8 mouse cellular contexts compared by ENCODE assay signal in genomic region chr11:58331149-58331495, GRCm38 (mm10). TPM values are rescaled to one million over a fixed set of nuclear protein-coding genes. Genes with fewer than 3 reads are reported as not detected.
A peak's percentile ranks its signal among the peaks of the same experiment; 100 is the strongest.
DNase-seq lines count a peak whose midpoint lies in the region; ATAC-seq and TF ChIP-seq lines count a peak whose summit lies in the region.

No protein-coding gene starts in this region.

- H3K4me1 ChIP-seq in spleen, adult 2 months (ENCODE audit: control insufficient read depth, insufficient read depth, insufficient read length) = peaks cover 6% of the 10 kb centered on the region; the same call in 1 of the 2 replicates
- H3K4me1 ChIP-seq in limb, embryonic 14.5 days (ENCODE audit: control insufficient read depth, insufficient read depth, low read length) = peaks cover 12% of the 10 kb centered on the region
- peaks cover 11% of the 10 kb centered on the region for H3K4me1 ChIP-seq in stomach, postnatal 0 days (replicated peaks; ENCODE audit: control insufficient read depth, insufficient read depth)

- peak; percentile 22 to 40 for DNase-seq in cerebellum, adult 18-20 months
- DNase-seq in cerebellum, postnatal 25 days = no peak
- no peak for DNase-seq in spleen, adult 2 months (ENCODE audit: low read depth in 1 of 2, low spot score in 2 of 2)
- no peak for DNase-seq in spleen, postnatal 36 days (ENCODE audit: low spot score in 2 of 2)
- DNase-seq in limb, embryonic 14.5 days (ENCODE audit: low spot score) = no peak
- no peak for DNase-seq in stomach, postnatal 0 days (ENCODE audit: low spot score)
- DNase-seq in left cerebral cortex, adult 8-10 months (ENCODE audit: low spot score in 2 of 2) = no peak
- no peak for DNase-seq in spleen, adult 12 weeks (ENCODE audit: low spot score)

- 24% methylated on average over 10 of the region's 10 CpGs for WGBS in spleen, adult 2 months
- WGBS in limb, embryonic 14.5 days = 21% methylated on average over 10 of the region's 10 CpGs
- WGBS in stomach, postnatal 0 days = 8% methylated on average over 10 of the region's 10 CpGs

- no peaks in the 10 kb centered on the region; the same call in 1 of the 2 replicates for H3K36me3 ChIP-seq in spleen, adult 2 months (ENCODE audit: control insufficient read depth, insufficient read depth, low read length)
- H3K36me3 ChIP-seq in limb, embryonic 14.5 days (ENCODE audit: control insufficient read depth, insufficient read depth, low read length) = peaks cover 40% of the 10 kb centered on the region
- H3K36me3 ChIP-seq in stomach, postnatal 0 days (ENCODE audit: control insufficient read depth, insufficient read depth, low read length) = no peaks in the 10 kb centered on the region; the same call in 1 of the 2 replicates

- peak overlapping the region; percentile 60 for H3K4me2 ChIP-seq in limb, embryonic 14.5 days (replicated peaks; ENCODE audit: low read depth, low read length, severe bottlenecking)
- H3K4me2 ChIP-seq in stomach, postnatal 0 days (replicated peaks; ENCODE audit: low read depth) = peak overlapping the region; percentile 78

- no peak for TF ChIP-seq EP300 in stomach, postnatal 0 days (optimal IDR thresholded peaks at IDR 0.05)

- peak overlapping the region; percentile 61; the same call in 1 of the 2 replicates for H3K27ac ChIP-seq in spleen, adult 2 months (ENCODE audit: insufficient read depth, low read length)
- 0 out of 2 replicates have a peak overlapping the region, but pooled peaks have one; percentile 65 for H3K27ac ChIP-seq in limb, embryonic 14.5 days (replicated peaks; ENCODE audit: low read depth, low read length)
- H3K27ac ChIP-seq in stomach, postnatal 0 days (replicated peaks) = peak overlapping the region; percentile 79

- no peak for ATAC-seq in limb, embryonic 14.5 days (ENCODE audit: low FRiP score, low read depth)
- no peak for ATAC-seq in stomach, postnatal 0 days (ENCODE audit: low FRiP score, low TSS enrichment)

- no peaks in the 10 kb centered on the region for H3K27me3 ChIP-seq in spleen, adult 2 months (ENCODE audit: control insufficient read depth, insufficient read depth, low read length)
- no peaks in the 10 kb centered on the region for H3K27me3 ChIP-seq in limb, embryonic 14.5 days (ENCODE audit: control insufficient read depth, insufficient read depth, low read length)
- H3K27me3 ChIP-seq in stomach, postnatal 0 days (ENCODE audit: control insufficient read depth, insufficient read depth, low read length) = no peaks in the 10 kb centered on the region

- no peak for TF ChIP-seq CTCF in spleen, adult 2 months (IDR thresholded peaks at IDR 0.05; ENCODE audit: extremely low read depth, insufficient read depth, insufficient read length, insufficient replicate concordance)
- TF ChIP-seq CTCF in stomach, postnatal 0 days (IDR thresholded peaks at IDR 0.05; ENCODE audit: low read depth) = no peak

- no peak for TF ChIP-seq POLR2A in spleen, adult 2 months (IDR thresholded peaks at IDR 0.05; ENCODE audit: low read depth, low read length)
- TF ChIP-seq POLR2A in limb, embryonic 14.5 days (IDR thresholded peaks at IDR 0.05; ENCODE audit: borderline replicate concordance, extremely low read depth, insufficient read depth, insufficient read length) = no peak

- H3K9ac ChIP-seq in limb, embryonic 14.5 days (ENCODE audit: low read depth, low read length, severe bottlenecking) = peak overlapping the region; percentile 77
- H3K9ac ChIP-seq in stomach, postnatal 0 days (ENCODE audit: low read length) = peak overlapping the region; percentile 76

- peak overlapping the region; percentile 73 for H3K4me3 ChIP-seq in spleen, adult 2 months (ENCODE audit: extremely low read depth, insufficient read depth, insufficient read length)
- peak overlapping the region; percentile 79 for H3K4me3 ChIP-seq in limb, embryonic 14.5 days (replicated peaks; ENCODE audit: low read length)
- H3K4me3 ChIP-seq in stomach, postnatal 0 days (ENCODE audit: low read depth, low read length) = peak overlapping the region; percentile 79

- H3K9me3 ChIP-seq in limb, embryonic 14.5 days (ENCODE audit: control insufficient read depth, low read length) = no peaks in the 10 kb centered on the region
- no peaks in the 10 kb centered on the region for H3K9me3 ChIP-seq in stomach, postnatal 0 days (ENCODE audit: control insufficient read depth, low read length)

RNA-seq across cellular contexts. Expression of gene Sh3bp5l, which starts 0.6 kb away (rescaled TPM):
- polyA plus RNA-seq in spleen, adult 2 months (2012; rRNA removed) = 16.0 and 16.3 TPM in 2 replicates
- 25.6 and 30.7 TPM in 2 replicates for polyA plus RNA-seq in limb, embryonic 14.5 days (2012; rRNA removed)
- polyA plus RNA-seq in limb, embryonic 14.5 days (2014; fragmentation: Nextera tagmentation; extraction: Ambion mirVana) = 24.4 and 28.5 TPM in 2 replicates
- 33.6 and 34.1 TPM in 2 replicates for polyA plus RNA-seq in stomach, postnatal 0 days (2015; fragmentation: Nextera tagmentation; extraction: Ambion mirVana)
- 10 to 100 TPM; 41.8 to 49.8 (median 44.4) TPM for total RNA-seq in left cerebral cortex, adult 8-10 months (2022)

RNA-seq across cellular contexts. Expression of gene Zfp672, which starts 1.0 kb away (rescaled TPM):
- 17.5 and 23.3 TPM in 2 replicates for polyA plus RNA-seq in spleen, adult 2 months (2012; rRNA removed)
- polyA plus RNA-seq in limb, embryonic 14.5 days (2012; rRNA removed) = 35.2 and 44.3 TPM in 2 replicates
- 40.7 and 42.4 TPM in 2 replicates for polyA plus RNA-seq in limb, embryonic 14.5 days (2014; fragmentation: Nextera tagmentation; extraction: Ambion mirVana)
- polyA plus RNA-seq in stomach, postnatal 0 days (2015; fragmentation: Nextera tagmentation; extraction: Ambion mirVana) = 76.0 and 78.4 TPM in 2 replicates
- total RNA-seq in left cerebral cortex, adult 8-10 months (2022) = 10 to 100 TPM; 41.1 to 48.4 (median 45.4) TPM

RNA-seq across cellular contexts. Expression of gene Zfp692, which starts 24.3 kb away (rescaled TPM):
- polyA plus RNA-seq in spleen, adult 2 months (2012; rRNA removed) = 17.6 and 23.7 TPM in 2 replicates
- polyA plus RNA-seq in limb, embryonic 14.5 days (2012; rRNA removed) = 66.0 and 74.7 TPM in 2 replicates
- 18.3 and 18.8 TPM in 2 replicates for polyA plus RNA-seq in limb, embryonic 14.5 days (2014; fragmentation: Nextera tagmentation; extraction: Ambion mirVana)
- polyA plus RNA-seq in stomach, postnatal 0 days (2015; fragmentation: Nextera tagmentation; extraction: Ambion mirVana) = 13.7 and 14.8 TPM in 2 replicates
- 10 to 100 TPM; 25.0 to 28.7 (median 26.5) TPM for total RNA-seq in left cerebral cortex, adult 8-10 months (2022)

RNA-seq across cellular contexts. Expression of gene Lypd8, which starts 47.7 kb away (rescaled TPM):
- 0.35 and 0.41 TPM in 2 replicates for polyA plus RNA-seq in spleen, adult 2 months (2012; rRNA removed)
- polyA plus RNA-seq in limb, embryonic 14.5 days (2012; rRNA removed) = 0.06 and 0.44 TPM in 2 replicates
- polyA plus RNA-seq in limb, embryonic 14.5 days (2014; fragmentation: Nextera tagmentation; extraction: Ambion mirVana) = not detected in 2 replicates
- polyA plus RNA-seq in stomach, postnatal 0 days (2015; fragmentation: Nextera tagmentation; extraction: Ambion mirVana) = 1,014 and 1,152 TPM in 2 replicates
- total RNA-seq in left cerebral cortex, adult 8-10 months (2022) = not detected

RNA-seq across cellular contexts. Expression of gene 4930438A08Rik, which starts 56.5 kb away (rescaled TPM):
- polyA plus RNA-seq in spleen, adult 2 months (2012; rRNA removed) = 0.53 and 0.63 TPM in 2 replicates
- 0.06 and 0.09 TPM in 2 replicates for polyA plus RNA-seq in limb, embryonic 14.5 days (2012; rRNA removed)
- polyA plus RNA-seq in limb, embryonic 14.5 days (2014; fragmentation: Nextera tagmentation; extraction: Ambion mirVana) = 0.47 TPM in 1 of 2 replicates, not detected in the other
- polyA plus RNA-seq in stomach, postnatal 0 days (2015; fragmentation: Nextera tagmentation; extraction: Ambion mirVana) = 0.49 and 0.50 TPM in 2 replicates
- not detected for total RNA-seq in left cerebral cortex, adult 8-10 months (2022)

Comparison
In these comparisons a context has a peak if more than half of its experiments do, and no peak if none do; other contexts are left out.
1. DNase-seq: peak in cerebellum, adult 18-20 months (2 of 2); none in cerebellum, postnatal 25 days (0 of 2), spleen, adult 2 months (0 of 2), spleen, postnatal 36 days (0 of 2), limb, embryonic 14.5 days (single experiment), stomach, postnatal 0 days (single experiment), left cerebral cortex, adult 8-10 months (0 of 2) and spleen, adult 12 weeks (single experiment).
2. Peak in every context shown above with its lines, with median percentiles within 50 percentile points of each other: H3K27ac ChIP-seq and H3K4me3 ChIP-seq.